Mouse (Mus musculus) CH12.LX (cell line): Measurements from ENCODE around the gene Fam126b. TPM values are rescaled to one million over a fixed set of nuclear protein-coding genes. Genes with fewer than 3 reads are reported as not detected.

Experiments
- DNase-seq: peaks from one replicate; pipeline ENCODE4 v3.0.0-alpha.2; 2013; ENCODE audit errors: extremely low read depth
- H3K27ac ChIP-seq: 2 replicates; pipeline ENCODE4 v1.5.1; 2012; ENCODE audit warnings: low read depth, mild to moderate bottlenecking, control low read depth, moderate library complexity; ENCODE audit not compliant: insufficient read depth
- H3K27me3 ChIP-seq: replicated peaks from 2 replicates; pipeline ENCODE3; 2012; ENCODE audit warnings: inconsistent platforms
- H3K36me3 ChIP-seq, 2 experiments: replicated peaks in 1 of 2; 2 replicates each; pipeline versions ENCODE3 to v1.6.1; 2012; ENCODE audit warnings: inconsistent platforms in 1 of 2, low read length in 1 of 2, mild to moderate bottlenecking in 1 of 2, mixed read lengths in 1 of 2, moderate library complexity in 1 of 2; ENCODE audit not compliant: control insufficient read depth in 1 of 2, insufficient read depth in 1 of 2
- H3K4me1 ChIP-seq, 2 experiments: 2 replicates each; pipeline ENCODE4 v1.6.1; 2012; ENCODE audit warnings: inconsistent platforms in 1 of 2, moderate library complexity in 1 of 2; ENCODE audit not compliant: insufficient read depth in 2 of 2, control insufficient read depth in 1 of 2
- H3K4me2 ChIP-seq: 2 replicates; pipeline ENCODE4 v1.6.1; 2012; ENCODE audit warnings: low read depth, mild to moderate bottlenecking, control low read depth; ENCODE audit not compliant: poor library complexity, insufficient read depth, severe bottlenecking
- H3K4me3 ChIP-seq, 3 experiments: fragments of 150-350 bp in 1 of 3; sonication (generic) in 1 of 3; replicated peaks in 1 of 3; 2 replicates each; pipeline versions ENCODE3 to v1.5.1; 2011 to 2012; ENCODE audit warnings: low read depth in 2 of 3, low read length in 2 of 3, mild to moderate bottlenecking in 2 of 3, moderate library complexity in 2 of 3, control low read depth in 1 of 3, improper control_type of control experiment in 1 of 3, inconsistent platforms in 1 of 3, mixed read lengths in 1 of 3; ENCODE audit not compliant: poor library complexity in 1 of 3
- H3K79me2 ChIP-seq: replicated peaks from 2 replicates; pipeline ENCODE4 v1.6.1; 2012; ENCODE audit warnings: mild to moderate bottlenecking, moderate library complexity; ENCODE audit not compliant: control insufficient read depth, poor library complexity, insufficient read depth, severe bottlenecking; ENCODE audit errors: extremely low read depth
- H3K9ac ChIP-seq: 2 replicates; pipeline ENCODE4 v1.6.1; 2012; ENCODE audit warnings: low read depth, mild to moderate bottlenecking, control low read depth, moderate library complexity; ENCODE audit not compliant: insufficient read depth
- H3K9me3 ChIP-seq: replicated peaks from 2 replicates; pipeline ENCODE3; 2012; ENCODE audit warnings: low read length, inconsistent platforms, mixed read lengths
- CTCF ChIP-seq, 2 experiments: IDR thresholded peaks in 1 of 2; conservative IDR thresholded peaks in 1 of 2; 2 replicates each; pipeline ENCODE4 v1.5.1; 2011 to 2012; ENCODE audit warnings: low read depth in 2 of 2, low read length in 2 of 2, improper control_type of control experiment in 1 of 2, inconsistent platforms in 1 of 2, mild to moderate bottlenecking in 1 of 2, moderate library complexity in 1 of 2
- E2F4 ChIP-seq: IDR thresholded peaks from 2 replicates; pipeline ENCODE4 v1.6.1; 2011; ENCODE audit warnings: low read depth, low read length, improper control_type of control experiment; ENCODE audit not compliant: insufficient replicate concordance
- HCFC1 ChIP-seq: IDR thresholded peaks from 2 replicates; pipeline ENCODE4 v1.6.1; 2012; ENCODE audit warnings: low read depth, mild to moderate bottlenecking, inconsistent platforms, low read length, improper control_type of control experiment
- IRF4 ChIP-seq: IDR thresholded peaks from 2 replicates; pipeline ENCODE4 v1.6.1; 2014; ENCODE audit warnings: low read depth, mild to moderate bottlenecking, inconsistent platforms, low read length, improper control_type of control experiment
- MAFK ChIP-seq: IDR thresholded peaks from 2 replicates; pipeline ENCODE4 v1.6.1; 2011; ENCODE audit warnings: low read length, improper control_type of control experiment; ENCODE audit not compliant: insufficient replicate concordance
- MAX ChIP-seq: IDR thresholded peaks from 2 replicates; pipeline ENCODE4 v1.6.1; 2011; ENCODE audit warnings: low read length, improper control_type of control experiment
- MEF2A ChIP-seq: IDR thresholded peaks from 2 replicates; pipeline ENCODE4 v1.6.1; 2014; ENCODE audit warnings: low read depth, mild to moderate bottlenecking, inconsistent platforms, low read length, improper control_type of control experiment, borderline replicate concordance
- PAX5 ChIP-seq: IDR thresholded peaks from 2 replicates; pipeline ENCODE4 v1.6.1; 2012; ENCODE audit warnings: low read length, inconsistent platforms, mixed read lengths
- RAD21 ChIP-seq: IDR thresholded peaks from 2 replicates; pipeline ENCODE4 v1.6.1; 2011; ENCODE audit warnings: low read depth, mild to moderate bottlenecking, low read length, improper control_type of control experiment, moderate library complexity
- RCOR1 ChIP-seq: conservative IDR thresholded peaks from 2 replicates; pipeline ENCODE4 v1.6.1; 2012; ENCODE audit warnings: low read depth, mild to moderate bottlenecking, inconsistent platforms, low read length, improper control_type of control experiment
- SIN3A ChIP-seq: IDR thresholded peaks from 2 replicates; pipeline ENCODE4 v1.6.1; 2012; ENCODE audit warnings: low read length, improper control_type of control experiment, inconsistent platforms
- TBP ChIP-seq: conservative IDR thresholded peaks from 2 replicates; pipeline ENCODE4 v1.6.1; 2011; ENCODE audit warnings: low read depth, low read length, improper control_type of control experiment
- UBTF ChIP-seq: IDR thresholded peaks from 2 replicates; pipeline ENCODE4 v1.6.1; 2012; ENCODE audit warnings: low read depth, mild to moderate bottlenecking, inconsistent platforms, low read length, improper control_type of control experiment, moderate library complexity
- USF1 ChIP-seq: IDR thresholded peaks from 2 replicates; pipeline ENCODE4 v1.6.1; 2014; ENCODE audit warnings: low read depth, mild to moderate bottlenecking, inconsistent platforms, low read length, improper control_type of control experiment
- ZMIZ1 ChIP-seq: IDR thresholded peaks from 2 replicates; pipeline ENCODE4 v1.6.1; 2012; ENCODE audit warnings: low read depth, mild to moderate bottlenecking, inconsistent platforms, low read length, improper control_type of control experiment
- dilution Hi-C: fragments of 300-500 bp; cut with MboI; formaldehyde crosslinking; loops from 2 replicates; pipeline ENCODE4 v1.14.3; 2020; ENCODE audit warnings: low sequenced_read_pairs; ENCODE audit not compliant: extremely low pct_unique_long_range_greater_than_20kb, extremely low pct_ligation_motif_present
- in situ Hi-C: fragments of 300-500 bp; cut with MboI; formaldehyde crosslinking; loops from 3 replicates; pipeline ENCODE4 v1.14.3; 2019; ENCODE audit warnings: low sequenced_read_pairs, low pct_ligation_motif_present, low pct_unique_long_range_greater_than_20kb, mixed read lengths
- polyA plus RNA-seq: library from polyadenylated mRNA; unstranded; fragments of >175 nt; gene quantifications from 2 replicates; pipeline ENCODE4 v1.2.1, GENCODE M21; 2012; ENCODE audit warnings: low read depth; ENCODE audit not compliant: insufficient read length
- total RNA-seq, 2 experiments: library from RNA; depleted of rRNA; stranded (reverse); fragments of 300-350 nt in 1 of 2; fragments of >200 nt in 1 of 2; gene quantifications; 2 replicates each; pipeline ENCODE4 v1.2.3; 2012 to 2014

Fam126b gene
- total and polyA plus RNA-seq, 3 experiments: 3.6 to 5.5 (median 4.6) TPM

DNA sequence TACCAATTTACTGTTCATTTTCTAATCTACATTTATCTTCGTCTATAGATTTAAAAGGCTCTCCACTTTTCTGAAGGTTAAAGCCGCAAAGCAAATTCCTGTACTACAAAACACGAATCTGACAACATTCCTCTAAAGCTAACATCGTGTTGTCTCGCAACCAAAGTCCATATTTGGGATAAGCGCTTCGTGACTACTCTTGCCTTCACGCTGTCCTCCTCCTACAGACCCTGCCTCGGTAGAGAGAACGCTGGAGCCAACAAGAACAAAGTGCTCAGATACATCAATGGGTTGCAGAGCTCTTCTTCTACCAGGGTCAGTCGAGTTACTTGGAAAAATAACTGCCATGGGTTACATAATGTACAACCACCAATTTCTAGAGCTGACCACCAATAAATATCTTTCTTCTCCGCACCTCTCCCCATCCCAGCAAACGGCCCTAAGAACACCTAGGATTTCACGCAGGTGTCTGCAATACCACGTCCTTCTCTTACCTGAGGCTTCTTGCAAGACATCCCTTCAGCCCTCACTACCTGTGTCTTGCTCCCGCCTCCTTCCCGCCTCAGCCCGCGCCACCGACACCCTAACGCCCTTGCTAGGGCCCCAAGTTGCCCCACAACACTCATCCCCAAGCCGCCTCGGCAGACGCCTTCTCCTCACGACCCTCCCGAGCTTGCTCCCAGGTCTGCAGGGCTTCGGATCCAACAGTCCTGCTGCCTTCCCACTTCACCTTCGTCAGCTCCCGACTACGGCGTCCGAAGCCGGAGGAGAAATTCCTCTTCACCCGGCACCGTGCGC, 551 bp downstream of the Fam126b start:
- peaks cover 0 to 14% of the 10 kb centered on the region in 2 experiments; a peak in 2 of 4 replicates for H3K4me1 ChIP-seq
- H3K4me2 ChIP-seq: peak overlapping the region; percentile 82
- no peak overlapping the region for H3K27ac ChIP-seq
- H3K4me3 ChIP-seq: peak overlapping the region; percentile 88 to 98 (median 92)
- no peaks in the 10 kb centered on the region for H3K9me3 ChIP-seq
- DNase-seq: peak; percentile 6
- dilution Hi-C loops (no loop called here), in situ Hi-C loops (no loop called here)
- H3K36me3 ChIP-seq: peaks cover 0 to 3% of the 10 kb centered on the region in 2 experiments
- H3K79me2 ChIP-seq: peaks cover 23% of the 10 kb centered on the region
- TF ChIP-seq UBTF: no peak
- no peak for TF ChIP-seq SIN3A
- no peak for TF ChIP-seq ZMIZ1
- no peak for TF ChIP-seq PAX5
- no peak for TF ChIP-seq TBP
- TF ChIP-seq USF1: no peak
- TF ChIP-seq HCFC1: no peak
- TF ChIP-seq MAX: no peak
- TF ChIP-seq MEF2A: no peak
- TF ChIP-seq MAFK: no peak
- no peak for TF ChIP-seq RCOR1
- no peak for TF ChIP-seq CTCF (conservative IDR thresholded peaks at IDR 0.05 in 1 of 2, IDR thresholded peaks at IDR 0.05 in 1 of 2; ENCODE audit: low read depth in 2 of 2, low read length in 2 of 2)
- no peaks in the 10 kb centered on the region for H3K27me3 ChIP-seq
- peak overlapping the region; percentile 45 for H3K9ac ChIP-seq

DNA sequence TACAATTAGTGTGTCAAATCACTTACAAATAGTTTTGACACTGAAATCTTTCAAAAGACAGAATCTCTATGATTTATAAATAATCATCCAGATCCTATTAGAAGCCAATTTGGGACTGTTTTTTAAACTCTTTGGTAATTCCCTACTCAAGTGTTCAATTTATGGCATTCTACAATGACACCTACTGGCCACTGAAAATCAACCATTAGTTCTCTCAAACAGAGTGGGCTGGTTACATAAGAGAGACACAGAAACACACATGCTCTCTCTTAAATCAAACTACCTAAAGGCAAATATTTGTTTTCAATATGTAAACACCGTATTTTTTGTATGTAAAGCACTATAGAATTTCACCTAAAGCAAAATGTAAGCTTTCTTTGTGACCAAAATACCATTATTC, 1.9 kb downstream of the Fam126b start:
- DNase-seq: peak; percentile 17
- no peak overlapping the region for H3K4me2 ChIP-seq

More for the DNA sequence above, 1.9 kb downstream of the Fam126b start:
- H3K27ac ChIP-seq: no peak overlapping the region
- H3K9ac ChIP-seq: no peak overlapping the region
- H3K4me3 ChIP-seq: no peak overlapping the region
- peaks cover 0 to 3% of the 10 kb centered on the region in 2 experiments for H3K36me3 ChIP-seq
- H3K4me1 ChIP-seq: peaks cover 0 to 14% of the 10 kb centered on the region in 2 experiments; a peak in 2 of 4 replicates
- in situ Hi-C loops: no loop called here
- peak in 1 of 2 experiments; percentile 47; a peak in 2 of 4 replicates for TF ChIP-seq CTCF (conservative IDR thresholded peaks at IDR 0.05 in 1 of 2, IDR thresholded peaks at IDR 0.05 in 1 of 2; ENCODE audit: low read depth in 2 of 2, low read length in 2 of 2)
- TF ChIP-seq IRF4: no peak
- TF ChIP-seq RAD21: peak; percentile 25
- no peak for TF ChIP-seq E2F4
- dilution Hi-C loops: no loop called here
- H3K9me3 ChIP-seq: no peaks in the 10 kb centered on the region
- H3K27me3 ChIP-seq: no peaks in the 10 kb centered on the region
- H3K79me2 ChIP-seq: peaks cover 23% of the 10 kb centered on the region
